Mouse (Mus musculus) forebrain, postnatal 0 days (tissue): ENCODE measurements around the gene Stn1. TPM values are rescaled to one million over a fixed set of nuclear protein-coding genes. Genes with fewer than 3 reads are reported as not detected.

ENCODE experiments used
- ATAC-seq: fragments of 200-750 bp; cut with Nextera tagmentation; 2 replicates; pipeline ENCODE4 v1.8.0; 2017; ENCODE audit warnings: mild to moderate bottlenecking, moderate library complexity
- DNase-seq: peaks from one replicate; pipeline ENCODE4 v3.0.0-alpha.2; 2015
- H3K27ac ChIP-seq: fragments of 300-500 bp; sonication (generic); 2 replicates; pipeline ENCODE4 v1.5.1; 2014; ENCODE audit warnings: low read depth, mild to moderate bottlenecking, antibody characterized with exemption, low read length, moderate library complexity, mixed read lengths
- H3K27me3 ChIP-seq: fragments of 300-500 bp; sonication (generic); 2 replicates; pipeline ENCODE4 v1.6.1; 2014; ENCODE audit warnings: mild to moderate bottlenecking, low read length, mixed read lengths; ENCODE audit not compliant: insufficient read depth
- H3K36me3 ChIP-seq: fragments of 300-500 bp; sonication (generic); 2 replicates; pipeline ENCODE4 v1.6.1; 2014; ENCODE audit warnings: mild to moderate bottlenecking, moderate library complexity; ENCODE audit not compliant: insufficient read depth
- H3K4me1 ChIP-seq: fragments of 300-500 bp; sonication (generic); 2 replicates; pipeline ENCODE4 v1.6.1; 2014; ENCODE audit warnings: antibody characterized with exemption; ENCODE audit not compliant: insufficient read depth
- H3K4me2 ChIP-seq: fragments of 300-500 bp; sonication (generic); 2 replicates; pipeline ENCODE4 v1.6.1; 2014; ENCODE audit warnings: low read depth, mild to moderate bottlenecking, moderate library complexity
- H3K4me3 ChIP-seq: fragments of 300-500 bp; sonication (generic); 2 replicates; pipeline ENCODE4 v1.5.1; 2014; ENCODE audit warnings: low read depth, low read length, mixed read lengths
- H3K9ac ChIP-seq: fragments of 300-500 bp; sonication (generic); 2 replicates; pipeline ENCODE4 v1.6.1; 2014; ENCODE audit warnings: mild to moderate bottlenecking
- H3K9me3 ChIP-seq: fragments of 300-500 bp; sonication (generic); 2 replicates; pipeline ENCODE4 v1.6.1; 2016; ENCODE audit warnings: low read length
- CTCF ChIP-seq: sonication (generic); IDR thresholded peaks from 2 replicates; pipeline ENCODE4 v1.5.1; 2016; ENCODE audit warnings: antibody characterized with exemption, control low read depth, low read depth
- WGBS: fragments of 180-500 bp; shearing (Covaris S2); extraction: QIAGEN DNeasy Blood & Tissue Kit; methylation state at CpG from one replicate; pipeline ENCODE4 v1.1.7; 2014; 5-methylcytosine and 5-hydroxymethylcytosine counted together
- polyA plus RNA-seq: library from polyadenylated mRNA; unstranded; fragments of >200 nt; fragmentation: Nextera tagmentation; extraction: Ambion mirVana; gene quantifications from 2 replicates; pipeline ENCODE4 v1.2.1, GENCODE M21; 2015
- total RNA-seq: library from RNA; depleted of rRNA; stranded (reverse); fragments of >200 nt; gene quantifications from 2 replicates; pipeline ENCODE4 v1.2.3, GENCODE M21; 2014; rRNA removed

Stn1 gene
- total and polyA plus RNA-seq, 2 experiments from 2014 or later: 19.6 to 20.9 TPM

- no peak overlapping the region for H3K9ac ChIP-seq
- no peaks in the 10 kb centered on the region for H3K27me3 ChIP-seq
- peaks cover 8% of the 10 kb centered on the region; the same call in 1 of the 2 replicates for H3K4me1 ChIP-seq
- no peaks in the 10 kb centered on the region for H3K9me3 ChIP-seq
- no peak overlapping the region for H3K27ac ChIP-seq
- 44% methylated on average over 11 of the region's 11 CpGs for WGBS
- TF ChIP-seq CTCF: no peak
- H3K4me2 ChIP-seq: no peak overlapping the region
- no peak overlapping the region for H3K4me3 ChIP-seq
- no peaks in the 10 kb centered on the region for H3K36me3 ChIP-seq
- ATAC-seq (peak; percentile 38), DNase-seq (no peak)
Measured at GRCm38 (mm10) chr19:47454167-47455000, 82.9 kb downstream of the Stn1 start.

- H3K4me2 ChIP-seq: no peak overlapping the region
- ATAC-seq (no peak), DNase-seq (no peak)
- WGBS: 88% methylated on average over 7 of the region's 7 CpGs
- H3K27ac ChIP-seq: no peak overlapping the region
- TF ChIP-seq CTCF: no peak
- no peaks in the 10 kb centered on the region for H3K36me3 ChIP-seq
- H3K27me3 ChIP-seq: no peaks in the 10 kb centered on the region
- peaks cover 8% of the 10 kb centered on the region; the same call in 1 of the 2 replicates for H3K4me1 ChIP-seq
- H3K9ac ChIP-seq: no peak overlapping the region
- H3K9me3 ChIP-seq: no peaks in the 10 kb centered on the region
- H3K4me3 ChIP-seq: no peak overlapping the region
Measured at GRCm38 (mm10) chr19:47453352-47453751, 84.0 kb downstream of the Stn1 start.

GRCm38 (mm10) chr19:47452682-47453081 lies 84.6 kb downstream of the Stn1 start:
- no peak for DNase-seq
- Histone ChIP-seq H3K4me3 (no peak overlapping the region), H3K4me1 (peaks cover 8% of the 10 kb centered on the region; the same call in 1 of the 2 replicates), H3K9ac (no peak overlapping the region), H3K4me2 (no peak overlapping the region), H3K27me3 (no peaks in the 10 kb centered on the region), H3K9me3 (no peaks in the 10 kb centered on the region), H3K36me3 (no peaks in the 10 kb centered on the region), H3K27ac (no peak overlapping the region)
- TF ChIP-seq CTCF: no peak
- ATAC-seq: no peak
- 88% methylated on average over 10 of the region's 10 CpGs for WGBS

GRCm38 (mm10) chr19:47452211-47452610 lies 85.1 kb downstream of the Stn1 start:
- no peaks in the 10 kb centered on the region for H3K27me3 ChIP-seq
- no peak overlapping the region for H3K9ac ChIP-seq
- no peaks in the 10 kb centered on the region for H3K36me3 ChIP-seq
- no peak for ATAC-seq
- no peak for TF ChIP-seq CTCF
- DNase-seq: no peak
- no peaks in the 10 kb centered on the region for H3K9me3 ChIP-seq
- peaks cover 8% of the 10 kb centered on the region; the same call in 1 of the 2 replicates for H3K4me1 ChIP-seq
- H3K27ac ChIP-seq: no peak overlapping the region
- WGBS: 73% methylated on average over 7 of the region's 7 CpGs
- H3K4me2 ChIP-seq: no peak overlapping the region
- H3K4me3 ChIP-seq: no peak overlapping the region

- no peak for ATAC-seq
- peaks cover 8% of the 10 kb centered on the region; the same call in 1 of the 2 replicates for H3K4me1 ChIP-seq
- no peaks in the 10 kb centered on the region for H3K36me3 ChIP-seq
- no peaks in the 10 kb centered on the region for H3K27me3 ChIP-seq
- DNase-seq: no peak
- H3K9me3 ChIP-seq: no peaks in the 10 kb centered on the region
- TF ChIP-seq CTCF: no peak
- no peak overlapping the region for H3K4me3 ChIP-seq
- H3K4me2 ChIP-seq: no peak overlapping the region
- no peak overlapping the region for H3K9ac ChIP-seq
- H3K27ac ChIP-seq: no peak overlapping the region
- WGBS: 82% methylated on average over 10 of the region's 10 CpGs
Measured at GRCm38 (mm10) chr19:47451476-47452113, 85.7 kb downstream of the Stn1 start.

Other genes with a start within 250 kb of the Stn1 start
- 16.1 and 20.8 TPM in 2 replicates for gene Sh3pxd2a, start 73.1 kb downstream of the Stn1 start, total RNA-seq
- 0.98 and 1.2 TPM in 2 replicates for gene Sh3pxd2a, start 73.1 kb downstream of the Stn1 start, polyA plus RNA-seq
- gene Slk, start 42.2 kb upstream of the Stn1 start, total RNA-seq: 24.5 and 28.4 TPM in 2 replicates
- 3.1 and 3.8 TPM in 2 replicates for gene Slk, start 42.2 kb upstream of the Stn1 start, polyA plus RNA-seq
- 0.08 and 0.57 TPM in 2 replicates for gene Col17a1, start 154.6 kb upstream of the Stn1 start, total RNA-seq
- gene Col17a1, start 154.6 kb upstream of the Stn1 start, polyA plus RNA-seq: 0.08 and 0.42 TPM in 2 replicates
- gene Sfr1, start 194.2 kb upstream of the Stn1 start, total RNA-seq: 67.0 and 85.9 TPM in 2 replicates
- gene Sfr1, start 194.2 kb upstream of the Stn1 start, polyA plus RNA-seq: 211 and 215 TPM in 2 replicates